Mouse (Mus musculus) ES-Bruce4 (cell line): ENCODE results near the gene Pigk.

Experiments used
- CTCF ChIP-seq: IDR thresholded peaks from one replicate; pipeline ENCODE4 v1.8.1; 2011; ENCODE audit warnings: low read depth, low read length
- POLR2A ChIP-seq: IDR thresholded peaks from one replicate; pipeline ENCODE4 v1.8.1; 2011; ENCODE audit warnings: low read length; ENCODE audit not compliant: insufficient read depth

GRCm38 (mm10) chr3:152733513-152733912 is 19.6 kb downstream of the Pigk start:
- TF ChIP-seq CTCF (no peak), POLR2A (no peak)
